Mouse (Mus musculus) layer of hippocampus, adult 11-12 months (tissue): ENCODE results near the gene Gaa.
"Not testable (repeated sequence)": the region's sequence is repeated elsewhere in the genome, so short reads cannot be mapped to it uniquely, and the experiment has no call there.

ENCODE experiments used
- DNase-seq: peaks from one replicate; pipeline ENCODE4 v3.0.0; 2022; ENCODE audit warnings: low spot score

The Gaa gene

GRCm38 (mm10) chr11:119252854-119253541 lies 14.7 kb upstream of the Gaa start:
- no peak for DNase-seq

- DNase-seq: not testable (repeated sequence)
Measured at GRCm38 (mm10) chr11:119256557-119256956, 11.1 kb upstream of the Gaa start.

- DNase-seq: no peak
Measured at GRCm38 (mm10) chr11:119258216-119258571, 9.5 kb upstream of the Gaa start.

GRCm38 (mm10) chr11:119258572-119259322 lies 8.9 kb upstream of the Gaa start:
- peak; percentile 73 for DNase-seq

- no peak for DNase-seq
Measured at GRCm38 (mm10) chr11:119259977-119260376, 7.7 kb upstream of the Gaa start.

GRCm38 (mm10) chr11:119264413-119264812 lies 3.3 kb upstream of the Gaa start:
- no peak for DNase-seq

- no peak for DNase-seq
Measured at GRCm38 (mm10) chr11:119265811-119266210, 1.9 kb upstream of the Gaa start.

- DNase-seq: peak; percentile 35
Measured at GRCm38 (mm10) chr11:119267241-119267674, 429 bp upstream of the Gaa start.

- DNase-seq: peak; percentile 63
Measured at GRCm38 (mm10) chr11:119268557-119269195, 989 bp downstream of the Gaa start.

- not testable (repeated sequence) for DNase-seq
Measured at GRCm38 (mm10) chr11:119272492-119272891, 4.8 kb downstream of the Gaa start.

- DNase-seq: no peak
Measured at GRCm38 (mm10) chr11:119273186-119273930, 5.7 kb downstream of the Gaa start.

- DNase-seq: no peak
Measured at GRCm38 (mm10) chr11:119281030-119281429, 13.3 kb downstream of the Gaa start.

- DNase-seq: no peak
Measured at GRCm38 (mm10) chr11:119285791-119286527, 18.3 kb downstream of the Gaa start.

GRCm38 (mm10) chr11:119287207-119287992 lies 19.7 kb downstream of the Gaa start:
- DNase-seq: no peak

- DNase-seq: not testable (repeated sequence)
Measured at GRCm38 (mm10) chr11:119292861-119293260, 25.2 kb downstream of the Gaa start.

- DNase-seq: no peak
Measured at GRCm38 (mm10) chr11:119297996-119298395, 30.3 kb downstream of the Gaa start.

GRCm38 (mm10) chr11:119298917-119299316 lies 31.2 kb downstream of the Gaa start:
- DNase-seq: no peak

- peak; percentile 93 for DNase-seq
Measured at GRCm38 (mm10) chr11:119299391-119300245, 31.9 kb downstream of the Gaa start, which contains the start of gene Eif4a3. Gene Eif4a3, minus strand, starts transcription at chr11:119300089.

- no peak for DNase-seq
Measured at GRCm38 (mm10) chr11:119300246-119300935, 32.7 kb downstream of the Gaa start.
